Mouse (Mus musculus): Measurements from ENCODE around the gene Pagr1b. TPM values are rescaled to one million over a fixed set of nuclear protein-coding genes. Genes with fewer than 3 reads are reported as not detected.

Gene Pagr1b
- not detected for polyA plus RNA-seq (2015; fragmentation: Illumina TruSeq; extraction: RNeasy Lipid Tissue Mini Kit (QIAGEN cat#74804); ENCODE audit: insufficient read depth, low read depth, low replicate concordance)

GRCm38 (mm10) chr7:127016481-127016485, at the start of gene Pagr1b:
Gene Pagr1b, minus strand, starts transcription at chr7:127016484.

GRCm38 (mm10) chr7:127041851-127042672, 25.8 kb upstream of the Pagr1b start, which contains the start of gene Kif22:
Gene Kif22, minus strand, starts transcription at chr7:127042471.

DNA sequence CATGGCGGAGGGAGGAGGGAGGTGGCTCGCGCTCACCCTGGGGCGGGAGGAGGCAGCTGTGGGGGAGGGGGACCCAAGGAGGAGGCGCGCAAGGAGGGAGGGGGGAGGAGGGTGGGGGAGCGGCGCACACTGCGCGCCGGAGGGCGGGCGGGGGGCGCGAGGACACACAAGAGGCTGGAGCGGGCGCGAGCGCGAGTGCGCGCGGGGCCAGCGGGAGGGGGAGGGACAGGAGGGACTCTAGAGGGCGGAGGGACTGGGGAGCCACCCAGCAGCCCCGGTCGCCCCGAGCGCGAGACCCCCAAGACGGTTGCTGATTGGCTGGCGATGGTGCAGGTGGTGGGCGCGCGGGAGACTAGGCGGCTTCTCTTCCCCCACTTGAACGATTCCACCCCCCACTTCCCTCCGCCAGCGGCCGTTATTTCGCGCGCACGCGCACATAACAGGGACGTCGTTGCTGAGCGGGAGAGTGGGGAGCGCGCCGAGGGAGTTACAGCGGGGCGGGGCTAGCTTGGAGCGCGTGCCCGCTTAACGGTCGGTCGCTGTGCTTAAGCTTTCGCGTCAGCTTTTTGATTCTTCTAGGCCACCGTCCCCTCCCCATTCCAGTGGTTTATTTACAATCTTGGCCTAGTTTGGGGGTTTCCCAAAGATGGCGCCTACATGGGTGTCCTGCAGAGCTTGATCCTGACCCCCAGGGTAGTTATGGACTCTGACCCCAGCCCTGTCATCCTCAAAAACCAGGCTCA, 10.9 kb upstream of the Pagr1b start, which contains the start of gene Maz:
Gene Maz (minus strand): TSS at position 54 of the 743 bp plus-strand sequence.

GRCm38 (mm10) chr7:127020901-127021562, 4.7 kb upstream of the Pagr1b start, which contains the start of the genes Gm42742 and Prrt2:
Gene Gm42742, minus strand, starts transcription at chr7:127021097.
Gene Prrt2, minus strand, starts transcription at chr7:127021211.

GRCm38 (mm10) chr7:127016971-127017949, 976 bp upstream of the Pagr1b start, which contains the start of gene Pagr1a:
Gene Pagr1a, minus strand, starts transcription at chr7:127017352.

GRCm38 (mm10) chr7:127014320-127014719, 2.0 kb downstream of the Pagr1b start, which contains the start of gene Mvp:
Gene Mvp, minus strand, starts transcription at chr7:127014621.

GRCm38 (mm10) chr7:126975950-126976866, 40.1 kb downstream of the Pagr1b start, which contains the start of gene Cdiptos:
Gene Cdiptos, minus strand, starts transcription at chr7:126976098.

GRCm38 (mm10) chr7:126975893-126975949, 40.6 kb downstream of the Pagr1b start, which contains the start of gene Cdipt:
Gene Cdipt, plus strand, starts transcription at chr7:126975914.

Other genes starting within 250 kb of the Pagr1b start
- 86.3 TPM for gene Ypel3, start 239.5 kb downstream of the Pagr1b start, polyA plus RNA-seq (2015; fragmentation: Illumina TruSeq; extraction: RNeasy Lipid Tissue Mini Kit (QIAGEN cat#74804); ENCODE audit: insufficient read depth, low read depth, low replicate concordance)
- 1.9 TPM for gene Tbx6, start 235.0 kb downstream of the Pagr1b start, polyA plus RNA-seq (2015; fragmentation: Illumina TruSeq; extraction: RNeasy Lipid Tissue Mini Kit (QIAGEN cat#74804); ENCODE audit: insufficient read depth, low read depth, low replicate concordance)
- gene Ppp4c, start 224.0 kb downstream of the Pagr1b start, polyA plus RNA-seq (2015; fragmentation: Illumina TruSeq; extraction: RNeasy Lipid Tissue Mini Kit (QIAGEN cat#74804); ENCODE audit: insufficient read depth, low read depth, low replicate concordance) = 30.4 TPM
- gene Fam57b, start 218.8 kb downstream of the Pagr1b start, polyA plus RNA-seq (2015; fragmentation: Illumina TruSeq; extraction: RNeasy Lipid Tissue Mini Kit (QIAGEN cat#74804); ENCODE audit: insufficient read depth, low read depth, low replicate concordance) = 3.8 TPM
- gene 4930451I11Rik, start 184.8 kb downstream of the Pagr1b start, polyA plus RNA-seq (2015; fragmentation: Illumina TruSeq; extraction: RNeasy Lipid Tissue Mini Kit (QIAGEN cat#74804); ENCODE audit: insufficient read depth, low read depth, low replicate concordance) = not detected
- gene Doc2a, start 169.1 kb downstream of the Pagr1b start, polyA plus RNA-seq (2015; fragmentation: Illumina TruSeq; extraction: RNeasy Lipid Tissue Mini Kit (QIAGEN cat#74804); ENCODE audit: insufficient read depth, low read depth, low replicate concordance) = not detected
- gene Hirip3, start 154.5 kb downstream of the Pagr1b start, polyA plus RNA-seq (2015; fragmentation: Illumina TruSeq; extraction: RNeasy Lipid Tissue Mini Kit (QIAGEN cat#74804); ENCODE audit: insufficient read depth, low read depth, low replicate concordance) = 4.6 TPM
- 12.9 TPM for gene Ino80e, start 154.1 kb downstream of the Pagr1b start, polyA plus RNA-seq (2015; fragmentation: Illumina TruSeq; extraction: RNeasy Lipid Tissue Mini Kit (QIAGEN cat#74804); ENCODE audit: insufficient read depth, low read depth, low replicate concordance)
- 31.1 TPM for gene Taok2, start 131.8 kb downstream of the Pagr1b start, polyA plus RNA-seq (2015; fragmentation: Illumina TruSeq; extraction: RNeasy Lipid Tissue Mini Kit (QIAGEN cat#74804); ENCODE audit: insufficient read depth, low read depth, low replicate concordance)
- 29.4 TPM for gene Tmem219, start 93.6 kb downstream of the Pagr1b start, polyA plus RNA-seq (2015; fragmentation: Illumina TruSeq; extraction: RNeasy Lipid Tissue Mini Kit (QIAGEN cat#74804); ENCODE audit: insufficient read depth, low read depth, low replicate concordance)
- gene Kctd13, start 87.6 kb downstream of the Pagr1b start, polyA plus RNA-seq (2015; fragmentation: Illumina TruSeq; extraction: RNeasy Lipid Tissue Mini Kit (QIAGEN cat#74804); ENCODE audit: insufficient read depth, low read depth, low replicate concordance) = 3.6 TPM
- gene Asphd1, start 66.9 kb downstream of the Pagr1b start, polyA plus RNA-seq (2015; fragmentation: Illumina TruSeq; extraction: RNeasy Lipid Tissue Mini Kit (QIAGEN cat#74804); ENCODE audit: insufficient read depth, low read depth, low replicate concordance) = 3.6 TPM
- 17.7 TPM for gene Sez6l2, start 65.9 kb downstream of the Pagr1b start, polyA plus RNA-seq (2015; fragmentation: Illumina TruSeq; extraction: RNeasy Lipid Tissue Mini Kit (QIAGEN cat#74804); ENCODE audit: insufficient read depth, low read depth, low replicate concordance)
- gene Cdipt, start 40.6 kb downstream of the Pagr1b start, polyA plus RNA-seq (2015; fragmentation: Illumina TruSeq; extraction: RNeasy Lipid Tissue Mini Kit (QIAGEN cat#74804); ENCODE audit: insufficient read depth, low read depth, low replicate concordance) = 28.6 TPM
- 1.6 TPM for gene Cdiptos, start 40.4 kb downstream of the Pagr1b start, polyA plus RNA-seq (2015; fragmentation: Illumina TruSeq; extraction: RNeasy Lipid Tissue Mini Kit (QIAGEN cat#74804); ENCODE audit: insufficient read depth, low read depth, low replicate concordance)
- 10.7 TPM for gene Mvp, start 1.9 kb downstream of the Pagr1b start, polyA plus RNA-seq (2015; fragmentation: Illumina TruSeq; extraction: RNeasy Lipid Tissue Mini Kit (QIAGEN cat#74804); ENCODE audit: insufficient read depth, low read depth, low replicate concordance)
- gene Pagr1a, start 868 bp upstream of the Pagr1b start, polyA plus RNA-seq (2015; fragmentation: Illumina TruSeq; extraction: RNeasy Lipid Tissue Mini Kit (QIAGEN cat#74804); ENCODE audit: insufficient read depth, low read depth, low replicate concordance) = 17.2 TPM
- gene Gm42742, start 4.6 kb upstream of the Pagr1b start, polyA plus RNA-seq (2015; fragmentation: Illumina TruSeq; extraction: RNeasy Lipid Tissue Mini Kit (QIAGEN cat#74804); ENCODE audit: insufficient read depth, low read depth, low replicate concordance) = 3.3 TPM
- 0.76 TPM for gene Prrt2, start 4.7 kb upstream of the Pagr1b start, polyA plus RNA-seq (2015; fragmentation: Illumina TruSeq; extraction: RNeasy Lipid Tissue Mini Kit (QIAGEN cat#74804); ENCODE audit: insufficient read depth, low read depth, low replicate concordance)
- gene Maz, start 10.6 kb upstream of the Pagr1b start, polyA plus RNA-seq (2015; fragmentation: Illumina TruSeq; extraction: RNeasy Lipid Tissue Mini Kit (QIAGEN cat#74804); ENCODE audit: insufficient read depth, low read depth, low replicate concordance) = 33.7 TPM
- 0.39 TPM for gene Kif22, start 26.0 kb upstream of the Pagr1b start, polyA plus RNA-seq (2015; fragmentation: Illumina TruSeq; extraction: RNeasy Lipid Tissue Mini Kit (QIAGEN cat#74804); ENCODE audit: insufficient read depth, low read depth, low replicate concordance)
- 25,813 TPM for gene Zg16, start 70.8 kb upstream of the Pagr1b start, polyA plus RNA-seq (2015; fragmentation: Illumina TruSeq; extraction: RNeasy Lipid Tissue Mini Kit (QIAGEN cat#74804); ENCODE audit: insufficient read depth, low read depth, low replicate concordance)
- 2.4 TPM for gene AI467606, start 74.9 kb upstream of the Pagr1b start, polyA plus RNA-seq (2015; fragmentation: Illumina TruSeq; extraction: RNeasy Lipid Tissue Mini Kit (QIAGEN cat#74804); ENCODE audit: insufficient read depth, low read depth, low replicate concordance)
- gene Qprt, start 105.7 kb upstream of the Pagr1b start, polyA plus RNA-seq (2015; fragmentation: Illumina TruSeq; extraction: RNeasy Lipid Tissue Mini Kit (QIAGEN cat#74804); ENCODE audit: insufficient read depth, low read depth, low replicate concordance) = 0.54 TPM
- gene Spn, start 121.3 kb upstream of the Pagr1b start, polyA plus RNA-seq (2015; fragmentation: Illumina TruSeq; extraction: RNeasy Lipid Tissue Mini Kit (QIAGEN cat#74804); ENCODE audit: insufficient read depth, low read depth, low replicate concordance) = 0.24 TPM
- gene Cd2bp2, start 179.6 kb upstream of the Pagr1b start, polyA plus RNA-seq (2015; fragmentation: Illumina TruSeq; extraction: RNeasy Lipid Tissue Mini Kit (QIAGEN cat#74804); ENCODE audit: insufficient read depth, low read depth, low replicate concordance) = 10.8 TPM
- gene Tbc1d10b, start 192.0 kb upstream of the Pagr1b start, polyA plus RNA-seq (2015; fragmentation: Illumina TruSeq; extraction: RNeasy Lipid Tissue Mini Kit (QIAGEN cat#74804); ENCODE audit: insufficient read depth, low read depth, low replicate concordance) = 7.0 TPM
- 1.5 TPM for gene Mylpf, start 192.4 kb upstream of the Pagr1b start, polyA plus RNA-seq (2015; fragmentation: Illumina TruSeq; extraction: RNeasy Lipid Tissue Mini Kit (QIAGEN cat#74804); ENCODE audit: insufficient read depth, low read depth, low replicate concordance)
- gene Zfp553, start 216.6 kb upstream of the Pagr1b start, polyA plus RNA-seq (2015; fragmentation: Illumina TruSeq; extraction: RNeasy Lipid Tissue Mini Kit (QIAGEN cat#74804); ENCODE audit: insufficient read depth, low read depth, low replicate concordance) = 2.2 TPM
- 2.8 TPM for gene Sept1, start 216.6 kb upstream of the Pagr1b start, polyA plus RNA-seq (2015; fragmentation: Illumina TruSeq; extraction: RNeasy Lipid Tissue Mini Kit (QIAGEN cat#74804); ENCODE audit: insufficient read depth, low read depth, low replicate concordance)
- gene Zfp771, start 227.8 kb upstream of the Pagr1b start, polyA plus RNA-seq (2015; fragmentation: Illumina TruSeq; extraction: RNeasy Lipid Tissue Mini Kit (QIAGEN cat#74804); ENCODE audit: insufficient read depth, low read depth, low replicate concordance) = 8.5 TPM
- gene Dctpp1, start 244.2 kb upstream of the Pagr1b start, polyA plus RNA-seq (2015; fragmentation: Illumina TruSeq; extraction: RNeasy Lipid Tissue Mini Kit (QIAGEN cat#74804); ENCODE audit: insufficient read depth, low read depth, low replicate concordance) = 12.0 TPM